Mouse (Mus musculus) layer of hippocampus, postnatal 10 days (tissue): ENCODE results near the gene Trmt10a. TPM values are rescaled to one million over a fixed set of nuclear protein-coding genes. Genes with fewer than 3 reads are reported as not detected.

Source experiments
- DNase-seq, 2 experiments: peaks; one replicate each; pipeline ENCODE4 v3.0.0; 2021; ENCODE audit warnings: low spot score in 2 of 2
- total RNA-seq, 2 experiments: library from RNA; stranded (reverse); gene quantifications; 2 replicates each; pipeline ENCODE4 v1.2.3; 2021

The Trmt10a gene
- total RNA-seq, 2 experiments from 2014 or later = 8.0 to 9.3 TPM

DNA sequence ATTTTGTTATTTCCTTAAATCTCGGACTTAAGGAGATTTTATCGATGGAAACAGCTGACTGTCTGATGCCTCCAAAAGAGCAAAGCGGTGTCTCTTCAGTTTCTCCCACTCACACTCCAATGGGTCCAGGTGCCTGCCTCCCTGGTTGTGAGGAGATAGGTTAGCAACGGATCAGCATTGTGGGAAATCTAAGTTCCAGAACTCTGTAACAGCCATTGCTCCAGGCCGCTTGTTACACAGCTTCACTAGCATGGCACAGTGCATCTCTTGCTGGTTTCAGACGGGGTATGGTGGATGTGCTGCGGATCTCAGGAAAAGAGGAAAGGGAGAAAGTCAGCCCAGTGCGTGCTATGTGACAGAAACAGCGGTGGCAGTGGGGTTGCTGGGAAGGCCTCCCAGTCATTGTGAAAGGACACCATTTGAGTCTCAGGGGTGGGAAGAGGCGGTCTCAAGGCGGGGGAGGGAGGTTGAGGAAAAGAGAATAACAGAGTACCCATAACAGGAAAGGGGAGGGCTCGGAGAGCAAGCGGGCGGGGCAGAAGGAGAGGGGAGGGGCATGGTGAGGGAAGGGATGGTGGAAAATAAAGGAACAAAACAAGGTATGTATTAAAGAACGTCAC lies 50.5 kb downstream of the Trmt10a start, which contains the start of gene 4930579F01Rik:
Gene 4930579F01Rik (minus strand): TSS at position 143 of the 620 bp plus-strand sequence.
- no peak for DNase-seq

DNA sequence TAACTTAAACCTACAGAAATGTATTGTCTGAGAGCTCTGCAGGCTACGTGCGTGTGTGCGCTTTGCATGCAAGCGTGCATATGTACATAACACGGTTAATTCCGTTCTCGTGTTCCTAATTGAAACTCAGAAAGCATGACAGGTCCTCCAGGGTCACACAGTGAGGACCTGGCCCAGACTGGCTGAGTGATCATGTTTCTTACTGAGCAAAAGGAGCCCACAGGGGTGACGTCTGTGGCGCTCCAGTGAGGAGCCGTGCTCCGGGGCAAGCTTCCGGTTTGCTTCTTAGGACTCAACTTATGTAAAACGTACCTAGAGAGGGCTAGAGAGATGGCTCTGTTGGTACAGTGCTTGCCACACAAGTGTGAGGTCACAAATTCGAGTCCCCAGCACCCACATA lies 53.8 kb downstream of the Trmt10a start:
- no peak for DNase-seq

- no peak for DNase-seq
These were observed 54.3 kb downstream of the Trmt10a start for GRCm38 (mm10) chr3:138197556-138197955.

DNA sequence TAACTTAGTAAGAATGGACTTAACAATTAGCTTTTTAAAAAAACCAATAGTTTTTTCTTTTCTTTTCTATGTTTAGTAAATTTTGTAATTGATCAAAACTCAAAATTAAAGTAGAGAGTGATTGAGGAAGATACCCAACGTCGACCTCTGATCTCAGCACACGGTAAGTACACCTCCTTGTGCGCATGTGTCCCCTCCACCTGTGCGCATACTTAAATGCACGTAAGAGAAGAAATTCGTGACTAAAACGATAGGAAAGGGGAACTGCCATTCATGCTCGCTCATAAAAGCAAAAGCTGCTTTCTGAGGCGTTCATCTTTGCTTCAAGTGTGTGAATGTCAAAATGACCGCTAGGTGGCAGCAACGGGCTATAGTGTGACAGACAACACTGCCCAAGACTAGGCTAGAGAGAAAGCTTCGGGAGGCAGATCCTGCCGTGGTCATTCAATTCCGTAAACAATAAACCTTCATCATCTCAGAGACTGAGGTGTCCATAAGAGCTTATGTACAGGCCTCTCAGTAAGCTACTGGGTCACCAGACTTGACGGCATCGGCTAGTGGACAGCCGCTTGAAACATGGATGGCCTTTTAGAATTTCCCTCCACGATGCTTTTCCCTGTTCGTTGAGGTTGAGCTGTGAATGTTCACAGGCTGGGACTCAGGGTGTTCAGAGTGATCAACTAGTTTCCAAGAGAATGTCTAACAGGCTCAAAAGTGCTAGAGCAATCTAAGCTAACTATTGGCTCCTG lies 54.9 kb downstream of the Trmt10a start:
- peak; percentile 94 to 95 for DNase-seq

- no peak for DNase-seq
These were observed 55.4 kb downstream of the Trmt10a start for GRCm38 (mm10) chr3:138198722-138199068.

DNA sequence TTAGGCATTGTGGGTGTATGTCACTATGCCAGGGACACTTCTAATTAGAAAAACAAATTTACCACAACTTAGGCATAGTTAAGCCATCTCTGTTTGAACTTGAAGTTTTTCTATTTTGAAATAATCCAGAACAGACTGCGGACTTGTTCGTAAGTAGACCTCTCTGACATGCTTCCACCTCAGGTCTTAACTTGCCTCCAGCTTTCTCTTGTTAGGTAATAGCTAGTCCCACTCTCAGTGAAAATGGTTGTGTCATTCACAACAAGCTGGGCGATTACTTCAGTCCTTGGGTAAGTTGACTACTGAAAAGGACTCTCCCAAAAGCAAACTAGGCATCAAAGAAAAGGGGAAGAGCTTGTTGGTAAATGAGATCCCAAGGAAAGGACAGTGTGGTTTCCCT lies 65.6 kb downstream of the Trmt10a start:
- DNase-seq = no peak

Other genes starting within 250 kb of the Trmt10a start
- 10 to 100 TPM; 65.3 to 66.9 TPM for gene Lamtor3, start 224.9 kb upstream of the Trmt10a start, total RNA-seq
- 1 to 10 TPM; 4.7 to 7.1 TPM for gene Dapp1, start 161.9 kb upstream of the Trmt10a start, total RNA-seq
- 1 to 10 TPM; 1.3 TPM for gene 1110002E22Rik, start 78.4 kb upstream of the Trmt10a start, total RNA-seq
- under 1 TPM in 1 of 2 experiments, not detected in 1; 0.20 TPM for gene Gm5105, start 76.1 kb upstream of the Trmt10a start, total RNA-seq
- 1 to 10 TPM; 4.3 to 5.3 TPM for gene Mttp, start 1.5 kb downstream of the Trmt10a start, total RNA-seq
- gene 4930579F01Rik, start 50.4 kb downstream of the Trmt10a start, total RNA-seq = not detected
- gene Adh7, start 74.3 kb downstream of the Trmt10a start, total RNA-seq = under 1 TPM; 0.21 to 0.47 TPM
- 1 to 10 TPM; 1.4 to 1.7 TPM for gene Adh1, start 117.5 kb downstream of the Trmt10a start, total RNA-seq
- gene Adh6a, start 169.8 kb downstream of the Trmt10a start, total RNA-seq = not detected
- gene Adh6b, start 198.3 kb downstream of the Trmt10a start, total RNA-seq = under 1 TPM in 1 of 2 experiments, not detected in 1; 0.27 TPM